Mouse (Mus musculus): Measurements from ENCODE around the gene Kdm3a. TPM values are rescaled to one million over a fixed set of nuclear protein-coding genes. Genes with fewer than 3 reads are reported as not detected.

The Kdm3a gene
- polyA plus RNA-seq, 1 experiment from 2014 or later: 67.8 TPM

- no peaks in the 10 kb centered on the region for H3K27me3 ChIP-seq
- no peak overlapping the region for H3K9ac ChIP-seq
- H3K27ac ChIP-seq: no peak overlapping the region
- H3K4me3 ChIP-seq: no peak overlapping the region
- peaks cover 17% of the 10 kb centered on the region for H3K4me1 ChIP-seq
- no peak for ATAC-seq (ENCODE audit: insufficient number of reproducible peaks, insufficient read depth, low FRiP score, low TSS enrichment)
- no peaks in the 10 kb centered on the region for H3K9me3 ChIP-seq
- H3K36me3 ChIP-seq: peaks cover 57% of the 10 kb centered on the region
- no peak overlapping the region for H3K4me2 ChIP-seq (replicated peaks)
Observed at GRCm38 (mm10) chr6:71624723-71625122, 8.1 kb downstream of the Kdm3a start.

- no peaks in the 10 kb centered on the region for H3K27me3 ChIP-seq
- H3K4me3 ChIP-seq: no peak overlapping the region
- 92% methylated on average over 5 of the region's 5 CpGs for WGBS
- no peaks in the 10 kb centered on the region for H3K9me3 ChIP-seq
- no peak overlapping the region for H3K27ac ChIP-seq
- ATAC-seq (ENCODE audit: insufficient number of reproducible peaks, insufficient read depth, low FRiP score, low TSS enrichment): no peak
- no peak overlapping the region for H3K9ac ChIP-seq
- H3K4me1 ChIP-seq: peaks cover 12% of the 10 kb centered on the region
- peaks cover 63% of the 10 kb centered on the region for H3K36me3 ChIP-seq
- H3K4me2 ChIP-seq (replicated peaks): no peak overlapping the region
Observed at GRCm38 (mm10) chr6:71621981-71622380, 10.8 kb downstream of the Kdm3a start.

DNA sequence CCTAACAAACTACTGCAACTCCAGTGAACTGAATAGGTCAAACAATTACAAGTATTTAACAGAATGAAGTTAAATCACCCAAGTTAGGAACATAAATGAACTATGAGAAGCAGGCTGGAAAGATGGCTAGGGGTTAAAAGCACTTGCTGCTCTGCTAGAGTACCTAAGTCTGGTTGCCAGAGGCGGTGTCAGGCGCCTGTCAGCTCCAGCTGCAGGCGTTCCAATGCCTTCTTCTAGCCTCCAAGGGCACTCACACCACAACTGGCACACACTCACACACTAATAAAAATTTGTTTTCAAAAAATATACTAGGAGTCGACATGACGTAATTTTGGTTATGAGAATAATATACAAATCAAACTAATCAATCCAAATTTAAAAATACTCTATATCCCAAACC is 11.2 kb downstream of the Kdm3a start:
- H3K4me2 ChIP-seq (replicated peaks): no peak overlapping the region
- peaks cover 12% of the 10 kb centered on the region for H3K4me1 ChIP-seq
- no peak overlapping the region for H3K9ac ChIP-seq
- peaks cover 63% of the 10 kb centered on the region for H3K36me3 ChIP-seq
- H3K9me3 ChIP-seq: no peaks in the 10 kb centered on the region
- no peaks in the 10 kb centered on the region for H3K27me3 ChIP-seq
- H3K27ac ChIP-seq: no peak overlapping the region
- 87% methylated on average over 5 of the region's 5 CpGs for whole genome bisulfite sequencing
- H3K4me3 ChIP-seq: no peak overlapping the region
- no peak for ATAC-seq (ENCODE audit: insufficient number of reproducible peaks, insufficient read depth, low FRiP score, low TSS enrichment)

DNA sequence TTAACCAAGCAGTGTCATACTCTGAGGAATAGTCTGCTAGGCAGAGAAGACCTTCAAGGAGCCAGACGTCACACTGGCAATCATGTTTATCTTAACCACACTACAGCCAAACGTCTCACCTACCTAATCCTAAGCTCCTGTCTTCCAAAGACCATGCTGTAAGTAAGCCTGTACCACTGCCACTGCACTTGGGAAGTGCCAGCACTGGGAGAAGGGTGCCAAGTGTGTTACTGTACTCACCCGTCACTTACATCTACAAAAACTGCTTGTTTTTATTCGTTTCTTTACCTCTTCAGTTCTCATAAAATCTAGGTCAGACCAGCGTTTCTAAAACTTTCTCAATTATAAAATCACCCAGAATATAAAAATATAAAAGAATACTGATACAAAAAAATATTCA is 15.8 kb downstream of the Kdm3a start:
- Histone ChIP-seq H3K4me3 (no peak overlapping the region), H3K4me2 (replicated peaks) (no peak overlapping the region), H3K9me3 (no peaks in the 10 kb centered on the region), H3K9ac (no peak overlapping the region), H3K4me1 (no peaks in the 10 kb centered on the region), H3K27ac (no peak overlapping the region), H3K36me3 (peaks cover 62% of the 10 kb centered on the region), H3K27me3 (no peaks in the 10 kb centered on the region)
- WGBS: 82% methylated on average over 5 of the region's 5 CpGs
- no peak for ATAC-seq (ENCODE audit: insufficient number of reproducible peaks, insufficient read depth, low FRiP score, low TSS enrichment)

DNA sequence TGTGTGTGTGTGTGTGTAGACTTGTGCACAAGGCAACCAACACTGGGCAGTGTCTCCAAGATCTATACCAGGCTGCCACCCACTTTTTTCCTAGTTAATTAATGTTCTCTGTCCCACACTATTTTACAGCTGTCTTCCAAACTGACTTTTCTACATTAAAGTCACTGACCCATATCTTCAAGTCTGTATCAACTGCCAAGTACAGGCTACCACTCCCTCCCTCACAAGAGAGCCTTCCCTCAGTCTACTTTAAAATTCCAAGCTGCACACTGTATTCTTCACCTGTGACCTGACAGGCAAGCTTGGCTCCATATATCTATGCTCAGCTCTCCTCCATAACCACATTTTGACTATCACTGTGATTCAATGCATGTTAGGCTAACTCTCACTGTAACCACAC is 19.6 kb downstream of the Kdm3a start:
- Histone ChIP-seq H3K27me3 (no peaks in the 10 kb centered on the region), H3K27ac (no peak overlapping the region), H3K4me1 (no peaks in the 10 kb centered on the region), H3K36me3 (peaks cover 72% of the 10 kb centered on the region), H3K4me2 (replicated peaks) (no peak overlapping the region), H3K4me3 (no peak overlapping the region), H3K9ac (no peak overlapping the region), H3K9me3 (no peaks in the 10 kb centered on the region)
- ATAC-seq (ENCODE audit: insufficient number of reproducible peaks, insufficient read depth, low FRiP score, low TSS enrichment): no peak

- H3K9me3 ChIP-seq: no peaks in the 10 kb centered on the region
- H3K4me1 ChIP-seq: no peaks in the 10 kb centered on the region
- H3K27ac ChIP-seq: no peak overlapping the region
- 91% methylated on average over 7 of the region's 7 CpGs for WGBS
- H3K9ac ChIP-seq: no peak overlapping the region
- H3K4me3 ChIP-seq: no peak overlapping the region
- H3K36me3 ChIP-seq: peaks cover 63% of the 10 kb centered on the region
- no peaks in the 10 kb centered on the region for H3K27me3 ChIP-seq
- ATAC-seq (ENCODE audit: insufficient number of reproducible peaks, insufficient read depth, low FRiP score, low TSS enrichment): no peak
- H3K4me2 ChIP-seq (replicated peaks): no peak overlapping the region
Observed at GRCm38 (mm10) chr6:71609968-71610367, 22.8 kb downstream of the Kdm3a start.

- Histone ChIP-seq H3K27me3 (no peaks in the 10 kb centered on the region), H3K4me1 (no peaks in the 10 kb centered on the region), H3K9me3 (no peaks in the 10 kb centered on the region), H3K27ac (no peak overlapping the region), H3K36me3 (peaks cover 69% of the 10 kb centered on the region), H3K4me3 (no peak overlapping the region), H3K9ac (no peak overlapping the region), H3K4me2 (replicated peaks) (no peak overlapping the region)
- ATAC-seq (ENCODE audit: insufficient number of reproducible peaks, insufficient read depth, low FRiP score, low TSS enrichment): no peak
Observed at GRCm38 (mm10) chr6:71608994-71609393, 23.8 kb downstream of the Kdm3a start.

DNA sequence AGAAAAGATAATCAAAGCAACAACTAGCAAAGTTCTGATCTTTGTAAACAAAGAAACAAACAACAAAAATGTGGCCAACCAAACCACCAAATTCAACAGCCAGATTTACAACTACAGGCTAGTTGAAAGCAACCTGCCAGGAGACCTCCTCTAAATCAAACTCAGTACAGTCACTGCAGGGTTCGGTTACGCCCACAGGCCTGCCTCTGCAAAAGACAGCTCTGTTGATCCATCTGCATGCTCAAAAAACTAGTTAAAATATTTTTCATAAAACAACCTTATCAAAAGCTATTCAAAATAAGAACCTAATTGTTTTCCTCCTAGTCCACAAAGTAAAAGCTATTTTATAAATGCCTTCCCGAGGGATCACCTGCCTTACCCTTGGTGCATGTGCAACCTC is 25.0 kb downstream of the Kdm3a start:
- Histone ChIP-seq H3K9ac (no peak overlapping the region), H3K9me3 (no peaks in the 10 kb centered on the region), H3K4me2 (replicated peaks) (no peak overlapping the region), H3K4me3 (no peak overlapping the region), H3K27me3 (no peaks in the 10 kb centered on the region), H3K36me3 (peaks cover 71% of the 10 kb centered on the region), H3K4me1 (no peaks in the 10 kb centered on the region), H3K27ac (no peak overlapping the region)
- ATAC-seq (ENCODE audit: insufficient number of reproducible peaks, insufficient read depth, low FRiP score, low TSS enrichment): no peak
- WGBS: 93% methylated on average over 3 of the region's 3 CpGs

- H3K4me2 ChIP-seq (replicated peaks): no peak overlapping the region
- H3K36me3 ChIP-seq: peaks cover 72% of the 10 kb centered on the region
- no peak overlapping the region for H3K9ac ChIP-seq
- no peaks in the 10 kb centered on the region for H3K9me3 ChIP-seq
- WGBS: 96% methylated on average over 4 of the region's 4 CpGs
- no peak for ATAC-seq (ENCODE audit: insufficient number of reproducible peaks, insufficient read depth, low FRiP score, low TSS enrichment)
- no peak overlapping the region for H3K4me3 ChIP-seq
- H3K27ac ChIP-seq: no peak overlapping the region
- H3K27me3 ChIP-seq: no peaks in the 10 kb centered on the region
- H3K4me1 ChIP-seq: no peaks in the 10 kb centered on the region
Observed at GRCm38 (mm10) chr6:71590154-71590553, 42.6 kb downstream of the Kdm3a start.

- H3K9me3 ChIP-seq: no peaks in the 10 kb centered on the region
- 100% methylated on average over 1 of the region's 1 CpGs for WGBS
- no peaks in the 10 kb centered on the region for H3K4me1 ChIP-seq
- H3K27ac ChIP-seq: no peak overlapping the region
- ATAC-seq (ENCODE audit: insufficient number of reproducible peaks, insufficient read depth, low FRiP score, low TSS enrichment): no peak
- no peak overlapping the region for H3K4me2 ChIP-seq (replicated peaks)
- H3K9ac ChIP-seq: no peak overlapping the region
- no peaks in the 10 kb centered on the region for H3K27me3 ChIP-seq
- H3K36me3 ChIP-seq: peaks cover 65% of the 10 kb centered on the region
- no peak overlapping the region for H3K4me3 ChIP-seq
Observed at GRCm38 (mm10) chr6:71589401-71589800, 43.4 kb downstream of the Kdm3a start.

DNA sequence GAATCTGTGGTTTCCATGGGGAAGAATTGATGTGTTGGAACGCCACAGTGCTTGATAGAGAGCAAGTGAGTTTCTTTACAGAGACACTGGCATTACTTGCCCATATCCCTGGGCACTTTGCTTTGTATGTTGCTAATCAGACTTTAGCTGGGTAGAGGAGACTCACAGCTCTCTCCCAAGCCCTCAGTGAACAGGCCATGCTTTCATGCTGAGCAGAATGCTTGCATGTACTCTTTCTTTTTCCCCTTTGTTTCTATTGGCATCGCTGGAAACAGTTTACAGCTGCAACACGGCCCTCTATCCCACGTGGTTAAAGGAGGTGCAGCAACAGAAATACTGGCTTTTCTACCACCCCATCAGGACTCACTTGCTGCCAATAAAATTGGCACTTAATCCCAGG is 49.6 kb downstream of the Kdm3a start:
- 81% methylated on average over 4 of the region's 4 CpGs for WGBS
- Histone ChIP-seq H3K4me3 (no peak overlapping the region), H3K4me2 (replicated peaks) (no peak overlapping the region), H3K9ac (no peak overlapping the region), H3K27me3 (no peaks in the 10 kb centered on the region), H3K4me1 (no peaks in the 10 kb centered on the region), H3K27ac (no peak overlapping the region), H3K9me3 (no peaks in the 10 kb centered on the region), H3K36me3 (peaks cover 32% of the 10 kb centered on the region)
- no peak for ATAC-seq (ENCODE audit: insufficient number of reproducible peaks, insufficient read depth, low FRiP score, low TSS enrichment)

DNA sequence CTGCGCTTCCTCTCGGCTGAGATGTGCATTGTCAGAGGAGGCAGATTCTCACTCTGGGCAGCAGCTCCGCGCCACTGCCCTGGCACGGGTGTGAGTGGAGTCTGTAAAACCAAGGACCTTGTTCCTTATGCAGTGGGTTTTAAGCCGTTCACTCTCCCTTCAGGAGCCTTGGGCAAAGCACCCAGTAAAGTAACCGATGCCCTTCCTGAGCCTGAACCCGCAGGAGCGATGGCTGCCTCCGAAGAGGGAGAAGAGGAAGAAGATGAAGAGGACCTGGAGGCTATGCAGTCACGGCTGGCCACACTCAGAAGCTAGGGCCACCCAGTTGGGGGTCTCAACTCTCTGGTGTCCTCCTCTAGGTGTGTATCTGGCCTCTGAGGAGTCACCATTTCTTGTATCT is 53.3 kb downstream of the Kdm3a start:
- no peak overlapping the region for H3K27ac ChIP-seq
- H3K9me3 ChIP-seq: no peaks in the 10 kb centered on the region
- no peak overlapping the region for H3K9ac ChIP-seq
- no peak for ATAC-seq (ENCODE audit: insufficient number of reproducible peaks, insufficient read depth, low FRiP score, low TSS enrichment)
- no peak overlapping the region for H3K4me2 ChIP-seq (replicated peaks)
- H3K4me3 ChIP-seq: no peak overlapping the region
- no peaks in the 10 kb centered on the region for H3K4me1 ChIP-seq
- peaks cover 26% of the 10 kb centered on the region for H3K36me3 ChIP-seq
- H3K27me3 ChIP-seq: no peaks in the 10 kb centered on the region
- 96% methylated on average over 11 of the region's 11 CpGs for WGBS

DNA sequence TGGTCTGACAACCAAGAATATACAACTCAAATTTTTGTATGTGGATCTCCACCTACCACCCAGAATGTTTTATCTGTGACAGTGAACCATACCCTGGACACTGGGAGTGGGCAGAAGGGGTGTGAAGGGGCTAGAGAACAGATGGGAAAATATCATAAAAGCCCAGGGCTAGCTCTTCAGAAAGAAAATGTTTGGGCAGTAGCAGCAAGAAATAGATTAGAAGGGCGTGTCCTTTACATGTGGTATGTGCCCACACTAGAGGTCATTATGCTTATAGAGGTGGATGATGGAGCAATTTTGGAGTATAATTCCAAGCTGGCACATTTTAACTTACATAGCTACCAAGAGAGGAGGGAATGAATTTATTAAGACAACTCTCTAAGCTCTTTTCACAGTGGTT is 57.4 kb downstream of the Kdm3a start:
- Histone ChIP-seq H3K27me3 (no peaks in the 10 kb centered on the region), H3K9ac (no peak overlapping the region), H3K36me3 (peaks cover 31% of the 10 kb centered on the region), H3K9me3 (no peaks in the 10 kb centered on the region), H3K27ac (no peak overlapping the region), H3K4me2 (replicated peaks) (no peak overlapping the region), H3K4me1 (no peaks in the 10 kb centered on the region), H3K4me3 (no peak overlapping the region)
- WGBS: 91% methylated on average over 1 of the region's 1 CpGs
- no peak for ATAC-seq (ENCODE audit: insufficient number of reproducible peaks, insufficient read depth, low FRiP score, low TSS enrichment)
